Mouse (Mus musculus) B cell, adult 2 months (primary cell): ENCODE measurements around the gene Ppp1r12b.

Experiments
- DNase-seq, 2 experiments: peaks; one replicate each; pipeline ENCODE4 v3.0.0; 2022

The Ppp1r12b gene

GRCm38 (mm10) chr1:134790716-134791439, 164.9 kb downstream of the Ppp1r12b start:
- DNase-seq = no peak

GRCm38 (mm10) chr1:134788096-134788495, 167.6 kb downstream of the Ppp1r12b start:
- DNase-seq = no peak

GRCm38 (mm10) chr1:134784911-134785310, 170.8 kb downstream of the Ppp1r12b start:
- DNase-seq = no peak

- no peak for DNase-seq
Observed at GRCm38 (mm10) chr1:134784481-134784880, 171.3 kb downstream of the Ppp1r12b start.

GRCm38 (mm10) chr1:134783958-134784357, 171.8 kb downstream of the Ppp1r12b start:
- no peak for DNase-seq

GRCm38 (mm10) chr1:134782797-134783196, 172.9 kb downstream of the Ppp1r12b start:
- DNase-seq = no peak

- no peak for DNase-seq
Observed at GRCm38 (mm10) chr1:134777936-134778548, 177.7 kb downstream of the Ppp1r12b start.

GRCm38 (mm10) chr1:134777201-134777885, 178.4 kb downstream of the Ppp1r12b start:
- no peak for DNase-seq

GRCm38 (mm10) chr1:134775631-134776030, 180.1 kb downstream of the Ppp1r12b start:
- no peak for DNase-seq

- no peak for DNase-seq
Observed at GRCm38 (mm10) chr1:134774728-134775287, 180.9 kb downstream of the Ppp1r12b start.

- DNase-seq = no peak
Observed at GRCm38 (mm10) chr1:134774247-134774646, 181.5 kb downstream of the Ppp1r12b start.

GRCm38 (mm10) chr1:134773256-134773655, 182.5 kb downstream of the Ppp1r12b start:
- DNase-seq = no peak

GRCm38 (mm10) chr1:134772821-134773220, 182.9 kb downstream of the Ppp1r12b start:
- no peak for DNase-seq

- DNase-seq = no peak
Observed at GRCm38 (mm10) chr1:134771999-134772398, 183.7 kb downstream of the Ppp1r12b start.

- DNase-seq = no peak
Observed at GRCm38 (mm10) chr1:134771353-134771752, 184.4 kb downstream of the Ppp1r12b start.

GRCm38 (mm10) chr1:134770312-134770711, 185.4 kb downstream of the Ppp1r12b start:
- no peak for DNase-seq

- DNase-seq = no peak
Observed at GRCm38 (mm10) chr1:134766448-134766847, 189.3 kb downstream of the Ppp1r12b start.

GRCm38 (mm10) chr1:134764831-134765458, 190.8 kb downstream of the Ppp1r12b start:
- no peak for DNase-seq

- no peak for DNase-seq
Observed at GRCm38 (mm10) chr1:134763776-134764438, 191.8 kb downstream of the Ppp1r12b start.

GRCm38 (mm10) chr1:134763250-134763649, 192.5 kb downstream of the Ppp1r12b start:
- DNase-seq = no peak

- DNase-seq = no peak
Observed at GRCm38 (mm10) chr1:134761534-134761933, 194.2 kb downstream of the Ppp1r12b start.

GRCm38 (mm10) chr1:134760642-134761041, 195.1 kb downstream of the Ppp1r12b start:
- DNase-seq = no peak

GRCm38 (mm10) chr1:134759133-134759532, 196.6 kb downstream of the Ppp1r12b start:
- no peak for DNase-seq
